Mouse (Mus musculus): ENCODE data around the gene Ass1.

GRCm38 (mm10) chr2:31499327-31500291 is 29.6 kb downstream of the Ass1 start:
- TF ChIP-seq CTCF (IDR thresholded peaks at IDR 0.05; ENCODE audit: extremely low read depth, insufficient read depth, low read length): no peak
- TF ChIP-seq POLR2A (IDR thresholded peaks at IDR 0.05; ENCODE audit: extremely low read depth, insufficient read depth, low read length): no peak

Measured in cortical plate, adult 2 months (tissue).